Mouse (Mus musculus): Measurements from ENCODE around the gene Pkm. TPM values are rescaled to one million over a fixed set of nuclear protein-coding genes. Genes with fewer than 3 reads are reported as not detected.

Pkm gene
- total RNA-seq, 2 experiments from 2014 or later = 2,923 to 3,646 TPM

GRCm38 (mm10) chr9:59701094-59701493, 44.9 kb downstream of the Pkm start:
- intact Hi-C loops (cut with DNase I) = no loop called here
- no peak for DNase-seq

DNA sequence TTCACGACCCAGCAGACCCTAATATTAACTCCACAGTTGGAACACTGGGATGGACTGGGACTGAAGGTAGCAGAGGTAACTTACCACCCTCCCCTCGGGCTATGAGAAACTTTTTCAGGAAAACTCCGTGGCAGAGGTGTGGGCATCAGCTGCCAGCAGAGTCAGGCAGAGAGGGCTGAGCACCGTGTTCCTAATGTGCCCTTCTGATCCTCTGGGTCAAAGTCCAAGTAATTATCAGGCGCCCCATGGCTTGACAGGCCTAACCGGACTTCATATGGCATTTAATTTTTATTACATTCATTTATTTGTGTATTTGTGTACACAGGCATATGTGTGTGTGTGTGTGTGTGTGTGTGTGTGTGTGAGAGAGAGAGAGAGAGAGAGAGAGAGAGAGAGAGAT, 46.9 kb downstream of the Pkm start:
- DNase-seq = no peak
- intact Hi-C loops (cut with DNase I) = no loop called here

- intact Hi-C loops (cut with DNase I) = no loop called here
- no peak for DNase-seq
These were observed 51.0 kb downstream of the Pkm start for GRCm38 (mm10) chr9:59706850-59707825.

- no peak for DNase-seq
- intact Hi-C loops (cut with DNase I) = no loop called here
These were observed 53.1 kb downstream of the Pkm start for GRCm38 (mm10) chr9:59709225-59709624.

DNA sequence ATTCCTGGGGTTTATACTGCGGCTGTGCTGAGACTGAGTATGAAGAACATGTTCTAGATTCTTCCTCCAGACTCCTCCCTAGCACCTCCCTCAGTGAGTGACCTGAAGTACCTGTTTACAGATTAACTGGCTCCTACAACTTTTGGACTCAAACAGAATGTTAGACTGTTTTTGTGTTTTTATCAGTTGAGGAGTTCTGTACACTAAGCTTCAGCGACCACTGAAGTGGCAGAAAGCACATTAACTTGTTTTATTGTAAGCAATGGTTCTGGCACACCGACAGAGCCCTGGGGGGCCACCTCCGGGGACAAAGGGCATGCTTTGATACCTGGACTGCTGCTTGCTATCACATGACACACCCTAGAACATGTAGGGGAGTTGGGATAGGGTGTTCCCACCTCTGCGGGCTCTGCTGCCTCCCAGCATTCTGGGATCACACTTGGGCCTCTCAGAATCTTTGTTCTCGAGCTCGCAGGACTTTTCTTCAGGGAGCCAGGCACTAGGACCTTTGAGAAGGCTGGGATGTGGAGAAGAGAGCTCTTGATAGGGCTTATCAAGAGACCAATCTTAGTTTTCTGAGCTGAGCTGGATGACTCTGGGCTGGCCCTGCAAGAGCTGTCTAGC, 60.2 kb downstream of the Pkm start:
- intact Hi-C loops (cut with DNase I) = no loop called here
- no peak for DNase-seq

DNA sequence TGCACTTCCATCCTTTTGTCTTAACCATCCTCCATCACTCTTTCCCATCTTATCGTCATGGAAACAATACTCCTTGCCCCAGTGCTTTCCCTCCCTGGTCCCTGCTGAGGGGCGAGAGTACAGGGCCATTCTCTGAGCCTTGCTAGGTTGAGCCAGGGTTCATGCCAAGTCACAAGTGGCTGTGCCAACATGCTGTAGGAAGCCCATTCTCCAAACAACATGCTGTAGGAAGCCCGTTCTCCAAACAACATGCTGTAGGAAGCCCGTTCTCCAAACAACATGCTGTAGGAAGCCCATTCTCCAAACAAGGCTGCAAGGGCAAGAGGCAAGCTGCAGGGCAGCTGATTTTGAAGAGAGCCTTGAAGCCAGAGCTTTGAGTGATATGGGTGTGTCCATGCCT, 62.1 kb downstream of the Pkm start:
- no peak for DNase-seq

DNA sequence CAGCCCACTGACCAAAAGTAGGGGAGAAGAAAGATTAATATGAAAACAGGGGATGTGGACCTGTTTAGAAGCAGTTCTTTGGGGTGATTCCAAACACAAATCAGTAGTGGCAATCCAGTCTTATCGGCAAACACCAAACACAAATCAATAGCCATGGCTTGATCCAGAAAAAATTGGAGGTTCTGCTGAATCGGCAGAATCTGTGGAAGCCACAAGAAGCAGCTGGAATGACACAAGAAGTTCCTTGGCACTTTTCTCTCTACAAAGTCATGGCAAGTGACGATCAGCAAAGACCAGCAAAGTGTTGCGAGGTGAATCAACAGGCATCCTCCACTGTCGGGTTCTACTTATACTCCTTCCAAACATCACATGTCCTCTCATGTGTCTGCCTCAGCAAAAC, 65.0 kb downstream of the Pkm start:
- DNase-seq = no peak
- intact Hi-C loops (cut with DNase I) = loop anchor here (5.0 kb wide), 2 partner anchors 41 to 246 kb away; no protein-coding TSS in a partner anchor

More for the DNA sequence above, 62.1 kb downstream of the Pkm start:
- intact Hi-C loops (cut with DNase I) = no loop called here

DNA sequence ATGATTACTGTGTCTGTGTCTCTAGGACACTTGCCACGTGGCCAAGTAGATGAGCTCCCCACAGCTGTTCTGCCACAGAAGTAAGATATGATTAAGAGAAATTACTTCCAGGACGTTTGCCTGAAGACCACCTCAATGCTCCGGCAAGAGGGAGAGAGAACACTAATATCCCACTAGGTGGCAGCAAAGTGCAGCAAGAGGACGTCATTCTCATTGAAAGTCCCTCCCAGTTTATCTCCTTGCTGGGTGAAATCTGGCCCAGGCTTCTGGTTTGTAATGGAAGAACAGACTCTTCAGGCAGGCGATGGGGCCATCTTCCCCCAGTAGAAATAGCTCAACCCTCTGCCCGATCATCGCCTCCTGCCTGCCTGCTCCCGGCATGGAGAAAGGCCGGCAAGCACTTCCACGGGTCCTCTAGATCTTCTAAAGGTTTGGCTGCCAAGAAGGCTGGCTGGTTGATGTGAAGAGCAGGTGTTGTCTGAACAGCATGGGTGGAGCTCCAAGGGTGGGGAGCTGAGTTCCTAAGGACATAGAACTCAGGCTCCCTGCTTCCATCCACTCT, 67.0 kb downstream of the Pkm start:
- intact Hi-C loops (cut with DNase I) = loop anchor here (5.0 kb wide), 2 partner anchors 39 to 244 kb away; no protein-coding TSS in a partner anchor
- peak; percentile 52 to 53 for DNase-seq

DNA sequence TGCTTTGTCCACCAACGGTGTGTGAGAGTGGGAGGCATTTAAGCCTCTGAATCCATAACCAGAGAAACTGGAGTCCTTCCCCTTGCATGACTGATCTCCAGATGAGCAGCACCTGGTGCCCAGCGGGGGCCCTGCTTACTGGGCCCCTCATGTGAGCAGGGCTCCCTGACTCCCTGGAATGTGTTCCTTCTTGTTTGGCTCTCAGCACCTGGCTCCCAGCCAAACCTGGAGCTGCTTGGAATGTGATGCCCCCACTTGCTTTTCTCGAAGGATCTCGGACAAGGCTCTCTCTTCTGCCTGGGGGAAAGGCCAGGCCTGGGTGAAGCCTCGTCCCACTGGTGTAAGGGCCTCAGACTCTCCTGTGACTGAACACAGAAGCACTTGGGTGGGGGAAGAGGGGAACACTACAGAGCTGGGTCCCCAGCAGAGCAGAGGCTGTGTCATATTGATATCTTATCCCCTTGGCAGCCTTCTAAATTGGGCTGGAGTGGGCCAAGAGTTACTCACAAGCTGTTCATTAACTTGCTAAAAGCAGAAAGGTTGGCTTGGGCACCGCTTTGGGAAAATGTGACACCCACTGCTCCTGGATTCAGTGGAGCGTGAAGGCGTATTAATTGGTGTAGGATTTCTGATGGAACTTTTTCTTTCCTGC, 67.7 kb downstream of the Pkm start:
- no peak for DNase-seq
- intact Hi-C loops (cut with DNase I) = loop anchor here (5.0 kb wide), 2 partner anchors 38 to 243 kb away; no protein-coding TSS in a partner anchor

- intact Hi-C loops (cut with DNase I) = no loop called here
- no peak for DNase-seq
These were observed 69.3 kb downstream of the Pkm start for GRCm38 (mm10) chr9:59725515-59725914.

- DNase-seq = no peak
- intact Hi-C loops (cut with DNase I) = no loop called here
These were observed 71.6 kb downstream of the Pkm start for GRCm38 (mm10) chr9:59727569-59728286.

Other genes with a start within 250 kb of the Pkm start
- 10 to 100 TPM; 87.9 to 90.4 TPM for gene Arih1, start 169.8 kb upstream of the Pkm start, total RNA-seq (2021)
- 10 to 100 TPM; 22.6 to 23.6 TPM for gene Hexa, start 116.8 kb upstream of the Pkm start, total RNA-seq (2021)
- under 1 TPM; 0.22 to 0.46 TPM for gene Tmem202, start 116.5 kb upstream of the Pkm start, total RNA-seq (2021)
- not detected for gene Celf6, start 78.5 kb upstream of the Pkm start, total RNA-seq (2021)
- 10 to 100 TPM; 17.3 to 21.9 TPM for gene Parp6, start 39.1 kb upstream of the Pkm start, total RNA-seq (2021)
- gene Gramd2, start 23.8 kb downstream of the Pkm start, total RNA-seq (2021) = under 1 TPM in 1 of 2 experiments, not detected in 1; 0.25 TPM
- gene Senp8, start 94.3 kb downstream of the Pkm start, total RNA-seq (2021) = 1 to 10 TPM; 8.1 to 9.8 TPM
- 1 to 10 TPM; 7.4 to 8.3 TPM for gene Myo9a, start 94.5 kb downstream of the Pkm start, total RNA-seq (2021)

Measured in gastrocnemius, postnatal 36 days (tissue).